Mouse (Mus musculus): Measurements from ENCODE around the gene Ubc.

- TF ChIP-seq POLR2A (IDR thresholded peaks at IDR 0.05; ENCODE audit: borderline replicate concordance, low read depth, low read length) = no peak
- TF ChIP-seq CTCF (IDR thresholded peaks at IDR 0.05; ENCODE audit: low read depth, low read length) = no peak
These were observed 2.6 kb upstream of the Ubc start for GRCm38 (mm10) chr5:125392618-125392976.
